Mouse (Mus musculus) bone marrow macrophage, adult 2 months (primary cell): ENCODE measurements at regions not wholly inside any gene's neighbourhood (a gene's known extent, or its start where the extent isn't known, plus 50 kb on each side); places are given as distances from the start of the nearest gene placed in this dataset.

ENCODE experiments used
- CTCF ChIP-seq: IDR thresholded peaks from 2 replicates; pipeline ENCODE4 v1.5.1; 2012; ENCODE audit warnings: low read depth, mild to moderate bottlenecking, low read length, moderate library complexity
- POLR2A ChIP-seq: IDR thresholded peaks from 2 replicates; pipeline ENCODE4 v1.6.1; 2012; ENCODE audit warnings: mild to moderate bottlenecking, low read depth, low read length, borderline replicate concordance

GRCm38 (mm10) chr16:93031624-93032023 lies 205.7 kb upstream of the Runx1 start:
- TF ChIP-seq CTCF (no peak), POLR2A (no peak)
